Mouse (Mus musculus) right cerebral cortex, postnatal 14 days (tissue): ENCODE data around the gene Cd86.

ENCODE experiments used
- DNase-seq: peaks from one replicate; pipeline ENCODE4 v3.0.0; 2022

Gene Cd86

DNA sequence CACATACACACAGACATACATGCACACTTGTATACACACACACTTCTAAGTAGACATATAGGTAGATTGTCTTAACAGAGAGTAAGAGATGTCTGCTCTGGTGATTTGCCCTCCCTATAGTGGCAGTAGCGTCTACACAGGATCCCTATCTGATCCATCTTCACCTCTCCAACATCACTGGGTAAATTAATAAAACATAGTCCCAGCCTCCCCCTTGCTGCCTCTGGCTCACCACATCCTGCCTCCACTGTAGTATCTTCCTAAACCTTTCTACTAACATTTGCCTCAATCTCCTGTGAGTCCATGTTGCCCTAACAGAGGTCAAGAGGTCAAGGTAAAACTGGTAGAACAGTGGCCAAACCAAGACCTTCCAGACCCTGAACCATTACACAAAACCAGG is 10.7 kb downstream of the Cd86 start:
- no peak for DNase-seq

GRCm38 (mm10) chr16:36651174-36651766 is 14.6 kb downstream of the Cd86 start:
- no peak for DNase-seq

GRCm38 (mm10) chr16:36650511-36650910 is 15.4 kb downstream of the Cd86 start:
- DNase-seq: no peak

DNA sequence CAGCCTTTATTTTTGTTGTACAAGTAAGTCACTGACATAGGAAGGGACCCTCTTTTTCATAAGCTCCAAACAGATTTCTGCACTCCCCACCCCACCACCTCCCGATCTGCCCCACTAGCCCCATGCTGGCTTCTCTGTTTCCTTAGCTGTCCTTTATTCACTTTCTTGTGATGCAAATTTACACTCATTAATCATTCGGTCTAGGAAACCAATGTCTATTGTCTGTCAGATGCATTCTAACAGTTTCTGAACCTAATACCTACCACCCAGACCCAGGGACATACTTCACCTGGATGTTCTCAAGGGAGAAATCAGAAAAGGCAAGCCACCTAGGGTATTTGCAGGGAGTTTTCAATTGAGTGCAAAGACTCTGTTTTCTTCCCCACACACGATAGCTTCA is 16.6 kb downstream of the Cd86 start:
- no peak for DNase-seq

DNA sequence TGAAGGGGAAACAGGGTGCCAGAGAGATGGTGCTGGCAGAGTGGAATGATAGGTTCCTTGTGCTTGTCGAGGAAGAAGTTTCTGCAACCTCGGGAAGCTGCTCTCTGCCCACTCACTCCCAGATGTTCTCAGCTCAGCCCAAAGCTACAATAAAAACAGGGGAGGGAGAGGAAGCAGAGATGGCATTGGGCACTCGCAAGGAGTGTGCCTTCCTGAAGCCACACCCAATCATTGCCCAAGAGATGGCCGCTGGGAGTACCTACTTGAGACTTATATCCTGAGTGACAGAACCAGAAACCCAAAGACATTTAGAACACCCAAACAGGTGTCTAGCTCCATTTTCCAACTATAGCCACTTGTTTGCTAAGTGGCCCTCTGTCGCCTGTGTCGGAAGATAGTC is 20.8 kb downstream of the Cd86 start:
- no peak for DNase-seq

- DNase-seq: no peak
Measured at GRCm38 (mm10) chr16:36642696-36643046, 23.2 kb downstream of the Cd86 start.

- no peak for DNase-seq
Measured at GRCm38 (mm10) chr16:36641830-36642695, 23.8 kb downstream of the Cd86 start.

DNA sequence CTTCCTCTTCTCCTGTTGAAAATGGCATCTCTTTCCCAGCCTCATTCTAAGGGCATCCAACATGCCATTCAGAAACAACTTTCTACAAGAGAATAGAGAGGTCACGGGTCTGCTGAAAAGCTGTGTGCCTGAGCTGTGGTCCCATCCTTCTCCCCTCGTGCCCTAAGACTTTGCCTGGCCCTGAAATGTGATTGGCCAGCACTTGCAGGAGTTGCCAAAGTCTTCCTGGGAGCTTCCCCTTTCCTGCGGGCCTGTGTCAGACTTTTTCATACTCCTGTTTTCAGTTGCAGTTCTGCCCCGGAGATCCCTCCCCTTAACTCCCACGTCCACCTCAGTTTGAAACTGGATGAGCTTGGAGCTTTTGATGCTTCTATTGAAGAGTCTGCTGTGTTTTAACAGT is 24.9 kb downstream of the Cd86 start:
- DNase-seq: no peak

DNA sequence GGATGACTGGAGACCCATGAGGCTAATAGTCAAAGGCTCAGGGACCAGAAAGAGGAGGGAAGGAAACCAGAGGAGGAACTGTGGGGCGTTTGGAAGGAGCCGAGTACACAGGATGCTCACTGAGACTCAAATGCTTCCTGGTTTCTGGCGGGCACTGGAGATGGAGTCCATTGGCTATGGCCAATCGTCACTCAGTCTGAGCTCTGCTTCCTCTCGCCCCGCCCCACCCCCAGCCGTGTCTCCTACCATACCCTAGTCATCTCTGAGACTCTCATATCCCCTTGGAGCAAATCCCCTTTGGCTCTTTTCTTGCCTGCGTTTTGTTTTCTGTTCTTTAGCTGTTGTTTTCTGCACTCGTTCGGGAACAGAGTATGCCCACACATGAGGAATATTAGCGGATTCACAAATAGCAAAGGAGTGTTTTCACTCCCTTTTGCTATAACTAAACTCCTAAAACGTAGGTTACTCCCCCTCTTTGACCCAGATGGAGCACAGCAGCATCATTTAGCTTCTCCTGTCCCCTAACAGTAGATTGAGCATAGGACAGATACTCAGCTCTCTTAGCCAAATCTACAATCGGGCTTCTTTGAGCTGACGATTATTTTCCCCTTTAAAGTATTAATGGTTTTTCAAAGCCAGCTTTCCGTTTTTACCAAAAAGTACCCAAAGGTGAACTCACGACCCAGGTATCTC is 25.9 kb downstream of the Cd86 start:
- DNase-seq: no peak

DNA sequence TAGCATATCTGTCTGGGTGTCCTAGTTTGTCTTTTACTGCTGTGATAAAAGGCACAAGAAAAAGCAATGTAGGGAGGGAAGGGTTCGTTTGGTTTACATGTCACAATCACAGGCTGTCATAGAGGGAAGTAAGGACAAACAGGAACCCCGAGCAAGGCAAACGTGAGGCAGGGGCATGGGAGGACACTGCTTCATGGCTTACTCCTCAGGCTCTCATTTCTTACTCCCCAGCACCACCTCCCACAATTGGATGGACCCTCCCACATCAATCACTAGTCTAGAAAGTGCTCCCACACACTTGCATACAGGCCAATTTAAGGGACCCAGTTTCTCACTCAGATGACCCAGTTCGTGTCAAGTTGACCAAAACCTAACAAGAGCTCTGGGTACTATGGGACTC is 29.1 kb downstream of the Cd86 start:
- no peak for DNase-seq

DNA sequence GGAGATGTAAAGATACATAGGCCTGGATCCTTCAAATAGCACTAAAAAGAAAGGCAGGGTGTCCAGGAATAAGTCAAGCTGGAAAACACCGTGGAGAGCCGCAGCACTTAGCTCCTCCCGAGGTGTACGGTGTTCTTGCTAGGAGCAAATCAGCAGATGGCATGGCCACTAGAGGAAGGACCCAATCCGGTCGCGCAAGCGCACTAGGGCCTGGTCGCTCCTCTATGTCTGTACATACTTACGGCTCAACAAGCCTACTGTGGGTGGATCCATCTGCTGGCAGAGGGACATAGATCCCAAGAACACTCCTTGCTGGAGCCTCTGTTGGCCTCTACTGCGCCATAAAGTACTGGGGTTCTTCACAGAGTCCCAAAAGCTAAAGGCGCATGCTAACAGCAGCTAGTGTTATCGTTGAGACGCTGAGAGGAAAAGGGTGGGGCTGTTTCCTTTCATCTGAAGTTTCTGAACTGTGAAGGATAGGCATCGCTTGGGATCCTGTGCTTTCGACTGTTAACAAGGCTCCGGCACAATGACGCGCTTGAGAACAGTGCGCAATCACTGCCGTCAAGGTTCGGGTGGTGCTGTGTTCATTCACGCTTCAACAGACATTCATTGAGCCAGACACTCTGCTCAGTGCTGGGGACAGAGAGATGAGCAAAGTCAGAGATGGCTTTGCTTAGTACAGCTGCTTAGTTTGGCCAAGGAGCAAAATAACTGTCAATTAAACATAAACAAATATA is 30.7 kb downstream of the Cd86 start:
- DNase-seq: no peak

- no peak for DNase-seq
Measured at GRCm38 (mm10) chr16:36634421-36634820, 31.5 kb downstream of the Cd86 start.

DNA sequence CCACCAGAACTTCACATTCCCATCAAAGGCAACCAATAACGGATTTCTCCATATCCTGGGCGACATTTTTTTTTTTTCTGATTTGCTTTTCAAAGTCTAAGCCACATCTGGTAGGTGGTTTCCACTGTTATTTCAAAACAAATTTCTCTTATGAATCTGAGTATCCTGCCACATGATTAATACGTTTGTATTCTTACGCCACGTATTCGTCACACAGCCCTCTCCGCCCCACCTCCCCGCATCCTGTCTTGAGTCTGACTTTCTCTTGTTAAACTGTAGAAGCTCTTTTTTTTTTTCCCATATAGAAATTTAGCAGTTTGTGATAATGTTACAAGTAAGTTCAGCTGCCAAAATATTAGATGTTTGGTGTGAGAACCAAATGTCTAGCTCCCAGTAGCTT is 33.7 kb downstream of the Cd86 start:
- no peak for DNase-seq

GRCm38 (mm10) chr16:36631607-36632006 is 34.3 kb downstream of the Cd86 start:
- DNase-seq: no peak

DNA sequence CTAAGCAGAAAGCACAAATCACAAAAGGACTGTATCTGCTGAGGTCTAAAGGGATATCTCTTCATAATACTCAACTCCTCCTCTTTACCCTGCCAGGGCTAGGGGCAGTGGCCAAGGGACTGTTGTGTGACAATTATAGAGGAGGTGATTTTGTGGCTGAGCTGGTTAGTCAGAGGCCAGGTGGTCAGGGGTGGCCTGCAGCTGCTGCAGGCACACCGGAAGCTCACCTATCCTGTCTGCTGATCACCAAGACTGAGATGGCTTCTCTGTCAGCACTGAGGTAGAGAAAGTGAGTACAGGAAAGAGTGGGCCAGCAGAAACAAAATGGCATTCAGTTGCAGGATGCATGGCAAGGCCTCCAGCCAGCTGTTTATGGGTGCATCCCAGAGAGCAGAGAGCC is 38.1 kb downstream of the Cd86 start:
- no peak for DNase-seq

GRCm38 (mm10) chr16:36626567-36627197 is 39.2 kb downstream of the Cd86 start:
- DNase-seq: no peak

DNA sequence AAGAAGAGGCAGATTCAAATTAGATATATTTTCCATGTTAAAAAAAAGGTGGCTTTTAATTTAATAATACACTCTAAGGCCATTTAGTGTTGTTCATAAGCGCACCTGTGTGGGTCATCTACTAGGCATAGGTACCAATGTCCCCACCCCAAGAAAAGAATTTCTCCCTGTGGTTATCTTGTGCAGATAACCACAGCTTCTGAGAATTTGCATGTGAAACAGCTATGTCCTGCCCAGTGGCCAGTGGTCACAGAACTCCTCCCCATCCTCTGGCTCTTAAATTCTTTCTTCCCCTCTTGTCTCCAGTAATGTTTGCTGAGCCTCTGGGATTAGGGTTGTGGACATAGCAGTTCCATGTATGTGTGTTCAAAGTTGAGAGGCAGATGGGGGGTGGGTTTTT is 40.0 kb downstream of the Cd86 start:
- DNase-seq: no peak

GRCm38 (mm10) chr16:36622320-36622719 is 43.6 kb downstream of the Cd86 start:
- DNase-seq: no peak

GRCm38 (mm10) chr16:36621108-36621507 is 44.8 kb downstream of the Cd86 start:
- no peak for DNase-seq

DNA sequence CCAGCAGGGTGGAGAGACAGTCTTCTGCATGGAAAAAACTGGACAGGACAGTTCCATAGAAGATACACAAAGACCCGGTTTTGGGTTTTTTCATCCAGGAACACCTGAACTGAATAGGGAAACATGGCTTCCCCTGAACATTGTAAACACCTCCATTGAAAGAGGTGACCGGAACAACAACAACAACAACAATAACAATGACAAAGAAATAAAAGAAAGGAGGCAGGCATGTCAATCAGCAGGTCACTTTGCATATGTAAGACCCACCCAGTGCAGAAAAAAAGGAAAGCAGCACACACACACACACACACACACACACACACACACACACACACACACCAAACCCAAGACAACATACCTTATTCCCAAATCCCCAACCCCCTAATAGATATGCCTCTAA is 52.2 kb downstream of the Cd86 start:
- no peak for DNase-seq

DNA sequence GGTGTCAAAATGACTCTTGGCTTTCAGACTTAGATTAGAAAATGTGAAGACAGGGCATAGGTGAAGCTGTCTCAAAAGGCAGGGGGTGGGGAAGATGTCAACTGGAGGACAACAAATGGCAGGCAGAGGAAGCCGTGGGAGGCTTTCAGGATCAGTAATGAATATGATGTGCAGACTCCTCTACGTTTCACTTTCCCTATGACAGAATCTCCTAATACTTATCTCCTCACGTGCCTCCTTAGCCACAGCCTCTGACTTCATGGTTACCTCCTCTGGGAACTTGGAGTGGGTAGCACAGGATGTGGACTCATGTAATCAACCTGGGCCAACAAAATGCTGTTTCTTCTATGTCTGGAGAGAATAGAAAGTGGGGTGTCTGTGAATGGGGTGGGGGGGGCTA is 63.2 kb downstream of the Cd86 start:
- no peak for DNase-seq

DNA sequence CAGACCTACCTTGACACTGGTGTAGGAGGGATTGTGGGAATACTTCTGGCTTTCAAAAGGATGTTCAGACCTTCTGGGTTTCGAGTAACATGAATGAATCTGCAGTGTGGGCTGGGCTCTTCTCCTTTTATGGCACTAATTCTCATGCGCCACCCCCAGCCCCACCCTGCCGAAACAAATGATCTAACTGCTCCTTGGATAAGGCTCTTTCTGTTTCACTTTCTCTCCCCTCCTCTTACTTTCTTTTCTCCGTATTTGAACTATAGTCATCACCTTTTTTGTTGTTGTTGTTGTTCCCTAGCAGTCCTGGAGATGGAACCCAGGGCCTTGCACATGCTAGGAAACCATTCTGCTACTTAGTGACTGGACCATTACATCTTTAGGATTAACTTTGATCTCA is 67.6 kb downstream of the Cd86 start:
- DNase-seq: no peak
